Mouse (Mus musculus): ENCODE results near the gene Lhfp. TPM values are rescaled to one million over a fixed set of nuclear protein-coding genes. Genes with fewer than 3 reads are reported as not detected.
"Not testable (repeated sequence)": the region's sequence is repeated elsewhere in the genome, so short reads cannot be mapped to it uniquely, and the experiment has no call there.

Gene Lhfp
- total RNA-seq, 2 experiments from 2014 or later, result 0.34 to 2.1 TPM

- no peak for ATAC-seq (replicated peaks; ENCODE audit: low FRiP score, poor library complexity, severe bottlenecking)
Measured at GRCm38 (mm10) chr3:53204985-53205365, 163.6 kb downstream of the Lhfp start.

- no peak for ATAC-seq (replicated peaks; ENCODE audit: low FRiP score, poor library complexity, severe bottlenecking)
Measured at GRCm38 (mm10) chr3:53205706-53206105, 164.4 kb downstream of the Lhfp start.

GRCm38 (mm10) chr3:53206509-53207224 is 165.3 kb downstream of the Lhfp start:
- no peak for ATAC-seq (replicated peaks; ENCODE audit: low FRiP score, poor library complexity, severe bottlenecking)

- no peak for ATAC-seq (replicated peaks; ENCODE audit: low FRiP score, poor library complexity, severe bottlenecking)
Measured at GRCm38 (mm10) chr3:53207225-53207528, 165.8 kb downstream of the Lhfp start.

- ATAC-seq (replicated peaks; ENCODE audit: low FRiP score, poor library complexity, severe bottlenecking), result no peak
Measured at GRCm38 (mm10) chr3:53210691-53211526, 169.6 kb downstream of the Lhfp start.

GRCm38 (mm10) chr3:53212599-53212998 is 171.3 kb downstream of the Lhfp start:
- no peak for ATAC-seq (replicated peaks; ENCODE audit: low FRiP score, poor library complexity, severe bottlenecking)

- no peak for ATAC-seq (replicated peaks; ENCODE audit: low FRiP score, poor library complexity, severe bottlenecking)
Measured at GRCm38 (mm10) chr3:53213346-53213745, 172.0 kb downstream of the Lhfp start.

GRCm38 (mm10) chr3:53213746-53214271 is 172.5 kb downstream of the Lhfp start:
- ATAC-seq (replicated peaks; ENCODE audit: low FRiP score, poor library complexity, severe bottlenecking), result no peak

- no peak for ATAC-seq (replicated peaks; ENCODE audit: low FRiP score, poor library complexity, severe bottlenecking)
Measured at GRCm38 (mm10) chr3:53214386-53214785, 173.1 kb downstream of the Lhfp start.

- ATAC-seq (replicated peaks; ENCODE audit: low FRiP score, poor library complexity, severe bottlenecking), result no peak
Measured at GRCm38 (mm10) chr3:53217697-53218096, 176.4 kb downstream of the Lhfp start.

- no peak for ATAC-seq (replicated peaks; ENCODE audit: low FRiP score, poor library complexity, severe bottlenecking)
Measured at GRCm38 (mm10) chr3:53221531-53222272, 180.4 kb downstream of the Lhfp start.

GRCm38 (mm10) chr3:53224141-53224540 is 182.8 kb downstream of the Lhfp start:
- no peak for ATAC-seq (replicated peaks; ENCODE audit: low FRiP score, poor library complexity, severe bottlenecking)

- no peak for ATAC-seq (replicated peaks; ENCODE audit: low FRiP score, poor library complexity, severe bottlenecking)
Measured at GRCm38 (mm10) chr3:53225774-53226173, 184.4 kb downstream of the Lhfp start.

GRCm38 (mm10) chr3:53226223-53226622 is 184.9 kb downstream of the Lhfp start:
- no peak for ATAC-seq (replicated peaks; ENCODE audit: low FRiP score, poor library complexity, severe bottlenecking)

GRCm38 (mm10) chr3:53227866-53228265 is 186.5 kb downstream of the Lhfp start:
- ATAC-seq (replicated peaks; ENCODE audit: low FRiP score, poor library complexity, severe bottlenecking), result no peak

GRCm38 (mm10) chr3:53230562-53230961 is 189.2 kb downstream of the Lhfp start:
- no peak for ATAC-seq (replicated peaks; ENCODE audit: low FRiP score, poor library complexity, severe bottlenecking)

- ATAC-seq (replicated peaks; ENCODE audit: low FRiP score, poor library complexity, severe bottlenecking), result no peak
Measured at GRCm38 (mm10) chr3:53231112-53231511, 189.8 kb downstream of the Lhfp start.

GRCm38 (mm10) chr3:53232411-53232810 is 191.1 kb downstream of the Lhfp start:
- ATAC-seq (replicated peaks; ENCODE audit: low FRiP score, poor library complexity, severe bottlenecking), result not testable (repeated sequence)

- ATAC-seq (replicated peaks; ENCODE audit: low FRiP score, poor library complexity, severe bottlenecking), result no peak
Measured at GRCm38 (mm10) chr3:53234689-53235088, 193.4 kb downstream of the Lhfp start.

- no peak for ATAC-seq (replicated peaks; ENCODE audit: low FRiP score, poor library complexity, severe bottlenecking)
Measured at GRCm38 (mm10) chr3:53236471-53236870, 195.1 kb downstream of the Lhfp start.
